Mouse (Mus musculus): ENCODE measurements at regions not wholly inside any gene's neighbourhood (a gene's known extent, or its start where the extent isn't known, plus 50 kb on each side); places are given as distances from the start of the nearest gene placed in this dataset.

- TF ChIP-seq POLR2A (IDR thresholded peaks at IDR 0.05; ENCODE audit: insufficient read depth, low read length): no peak
- H3K27ac ChIP-seq (ENCODE audit: insufficient read depth, low read length): no peak overlapping the region
- no peak overlapping the region for H3K4me3 ChIP-seq (ENCODE audit: low read depth, low read length)
- H3K9me3 ChIP-seq (replicated peaks; ENCODE audit: control insufficient read depth, insufficient read depth, low read length, poor library complexity, severe bottlenecking): no peaks in the 10 kb centered on the region
- no peaks in the 10 kb centered on the region for H3K27me3 ChIP-seq (ENCODE audit: control insufficient read depth, insufficient read depth, low read length, poor library complexity, severe bottlenecking)
- no peak overlapping the region for H3K9ac ChIP-seq (ENCODE audit: low read depth, poor library complexity, severe bottlenecking)
- H3K36me3 ChIP-seq (ENCODE audit: control insufficient read depth, insufficient read depth, low read length, poor library complexity, severe bottlenecking): no peaks in the 10 kb centered on the region
- H3K4me1 ChIP-seq (ENCODE audit: control insufficient read depth, insufficient read depth, low read length): no peaks in the 10 kb centered on the region
Measured at GRCm38 (mm10) chr15:6068371-6068770, 231.2 kb upstream of the Dab2 start.

DNA sequence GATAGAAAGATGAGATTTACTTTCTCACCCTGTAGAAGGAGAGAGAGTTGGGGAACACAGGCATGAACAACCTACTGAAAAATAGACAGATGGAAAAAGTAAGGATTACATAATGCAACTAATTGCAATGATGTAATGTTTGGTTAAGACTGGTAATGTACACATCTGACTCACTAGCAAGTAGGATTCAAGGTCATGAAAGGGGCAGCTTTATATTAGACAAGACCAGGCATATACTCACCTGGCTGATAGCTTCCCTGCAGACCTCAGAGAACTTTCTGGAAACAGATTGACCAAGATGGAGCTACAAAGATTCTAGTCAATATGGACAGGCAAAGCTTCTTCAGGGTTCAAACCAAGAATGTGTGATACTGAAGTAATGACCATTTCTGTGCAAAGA is 227.7 kb upstream of the Dab2 start:
- TF ChIP-seq CTCF (IDR thresholded peaks at IDR 0.05; ENCODE audit: low read depth, low read length) (no peak), EP300 (IDR thresholded peaks at IDR 0.05; ENCODE audit: insufficient read depth, low read depth, low read length) (no peak), POLR2A (IDR thresholded peaks at IDR 0.05; ENCODE audit: insufficient read depth, low read length) (no peak)
- Histone ChIP-seq H3K9ac (ENCODE audit: low read depth, poor library complexity, severe bottlenecking) (no peak overlapping the region), H3K4me3 (ENCODE audit: low read depth, low read length) (no peak overlapping the region), H3K27me3 (ENCODE audit: control insufficient read depth, insufficient read depth, low read length, poor library complexity, severe bottlenecking) (no peaks in the 10 kb centered on the region), H3K4me1 (ENCODE audit: control insufficient read depth, insufficient read depth, low read length) (no peaks in the 10 kb centered on the region), H3K27ac (ENCODE audit: insufficient read depth, low read length) (no peak overlapping the region), H3K36me3 (ENCODE audit: control insufficient read depth, insufficient read depth, low read length, poor library complexity, severe bottlenecking) (no peaks in the 10 kb centered on the region), H3K9me3 (replicated peaks; ENCODE audit: control insufficient read depth, insufficient read depth, low read length, poor library complexity, severe bottlenecking) (no peaks in the 10 kb centered on the region)

- TF ChIP-seq EP300 (IDR thresholded peaks at IDR 0.05; ENCODE audit: insufficient read depth, low read depth, low read length): no peak
- TF ChIP-seq POLR2A (IDR thresholded peaks at IDR 0.05; ENCODE audit: insufficient read depth, low read length): no peak
- no peak for TF ChIP-seq CTCF (IDR thresholded peaks at IDR 0.05; ENCODE audit: low read depth, low read length)
- Histone ChIP-seq H3K4me3 (ENCODE audit: low read depth, low read length) (no peak overlapping the region), H3K27ac (ENCODE audit: insufficient read depth, low read length) (no peak overlapping the region), H3K4me1 (ENCODE audit: control insufficient read depth, insufficient read depth, low read length) (no peaks in the 10 kb centered on the region), H3K9ac (ENCODE audit: low read depth, poor library complexity, severe bottlenecking) (no peak overlapping the region), H3K9me3 (replicated peaks; ENCODE audit: control insufficient read depth, insufficient read depth, low read length, poor library complexity, severe bottlenecking) (no peaks in the 10 kb centered on the region), H3K27me3 (ENCODE audit: control insufficient read depth, insufficient read depth, low read length, poor library complexity, severe bottlenecking) (no peaks in the 10 kb centered on the region), H3K36me3 (ENCODE audit: control insufficient read depth, insufficient read depth, low read length, poor library complexity, severe bottlenecking) (no peaks in the 10 kb centered on the region)
Measured at GRCm38 (mm10) chr15:6072920-6073319, 226.7 kb upstream of the Dab2 start.

GRCm38 (mm10) chr15:6080714-6081635 is 218.6 kb upstream of the Dab2 start:
- no peaks in the 10 kb centered on the region for H3K36me3 ChIP-seq (ENCODE audit: control insufficient read depth, insufficient read depth, low read length, poor library complexity, severe bottlenecking)
- H3K27ac ChIP-seq (ENCODE audit: insufficient read depth, low read length): no peak overlapping the region
- H3K27me3 ChIP-seq (ENCODE audit: control insufficient read depth, insufficient read depth, low read length, poor library complexity, severe bottlenecking): no peaks in the 10 kb centered on the region
- H3K9ac ChIP-seq (ENCODE audit: low read depth, poor library complexity, severe bottlenecking): no peak overlapping the region
- H3K4me1 ChIP-seq (ENCODE audit: control insufficient read depth, insufficient read depth, low read length): no peaks in the 10 kb centered on the region
- no peaks in the 10 kb centered on the region for H3K9me3 ChIP-seq (replicated peaks; ENCODE audit: control insufficient read depth, insufficient read depth, low read length, poor library complexity, severe bottlenecking)
- peak; percentile 50 for TF ChIP-seq CTCF (IDR thresholded peaks at IDR 0.05; ENCODE audit: low read depth, low read length)
- no peak for TF ChIP-seq POLR2A (IDR thresholded peaks at IDR 0.05; ENCODE audit: insufficient read depth, low read length)
- no peak overlapping the region for H3K4me3 ChIP-seq (ENCODE audit: low read depth, low read length)

GRCm38 (mm10) chr15:6087208-6087607 is 212.4 kb upstream of the Dab2 start:
- no peaks in the 10 kb centered on the region for H3K4me1 ChIP-seq (ENCODE audit: control insufficient read depth, insufficient read depth, low read length)
- no peak overlapping the region for H3K9ac ChIP-seq (ENCODE audit: low read depth, poor library complexity, severe bottlenecking)
- H3K4me3 ChIP-seq (ENCODE audit: low read depth, low read length): no peak overlapping the region
- no peaks in the 10 kb centered on the region for H3K9me3 ChIP-seq (replicated peaks; ENCODE audit: control insufficient read depth, insufficient read depth, low read length, poor library complexity, severe bottlenecking)
- H3K27me3 ChIP-seq (ENCODE audit: control insufficient read depth, insufficient read depth, low read length, poor library complexity, severe bottlenecking): no peaks in the 10 kb centered on the region
- H3K27ac ChIP-seq (ENCODE audit: insufficient read depth, low read length): no peak overlapping the region
- no peaks in the 10 kb centered on the region for H3K36me3 ChIP-seq (ENCODE audit: control insufficient read depth, insufficient read depth, low read length, poor library complexity, severe bottlenecking)
- no peak for TF ChIP-seq POLR2A (IDR thresholded peaks at IDR 0.05; ENCODE audit: insufficient read depth, low read length)
- no peak for TF ChIP-seq CTCF (IDR thresholded peaks at IDR 0.05; ENCODE audit: low read depth, low read length)
- TF ChIP-seq EP300 (IDR thresholded peaks at IDR 0.05; ENCODE audit: insufficient read depth, low read depth, low read length): no peak

GRCm38 (mm10) chr15:6088498-6088897 is 211.1 kb upstream of the Dab2 start:
- Histone ChIP-seq H3K4me1 (ENCODE audit: control insufficient read depth, insufficient read depth, low read length) (no peaks in the 10 kb centered on the region), H3K36me3 (ENCODE audit: control insufficient read depth, insufficient read depth, low read length, poor library complexity, severe bottlenecking) (no peaks in the 10 kb centered on the region), H3K9ac (ENCODE audit: low read depth, poor library complexity, severe bottlenecking) (no peak overlapping the region), H3K27ac (ENCODE audit: insufficient read depth, low read length) (no peak overlapping the region), H3K27me3 (ENCODE audit: control insufficient read depth, insufficient read depth, low read length, poor library complexity, severe bottlenecking) (no peaks in the 10 kb centered on the region), H3K4me3 (ENCODE audit: low read depth, low read length) (no peak overlapping the region), H3K9me3 (replicated peaks; ENCODE audit: control insufficient read depth, insufficient read depth, low read length, poor library complexity, severe bottlenecking) (no peaks in the 10 kb centered on the region)
- TF ChIP-seq CTCF (IDR thresholded peaks at IDR 0.05; ENCODE audit: low read depth, low read length): no peak
- no peak for TF ChIP-seq EP300 (IDR thresholded peaks at IDR 0.05; ENCODE audit: insufficient read depth, low read depth, low read length)
